Mouse (Mus musculus): ENCODE data around the gene Phf13. TPM values are rescaled to one million over a fixed set of nuclear protein-coding genes. Genes with fewer than 3 reads are reported as not detected.

Phf13 gene
- polyA plus RNA-seq, 1 experiment from 2014 or later: 17.5 TPM

DNA sequence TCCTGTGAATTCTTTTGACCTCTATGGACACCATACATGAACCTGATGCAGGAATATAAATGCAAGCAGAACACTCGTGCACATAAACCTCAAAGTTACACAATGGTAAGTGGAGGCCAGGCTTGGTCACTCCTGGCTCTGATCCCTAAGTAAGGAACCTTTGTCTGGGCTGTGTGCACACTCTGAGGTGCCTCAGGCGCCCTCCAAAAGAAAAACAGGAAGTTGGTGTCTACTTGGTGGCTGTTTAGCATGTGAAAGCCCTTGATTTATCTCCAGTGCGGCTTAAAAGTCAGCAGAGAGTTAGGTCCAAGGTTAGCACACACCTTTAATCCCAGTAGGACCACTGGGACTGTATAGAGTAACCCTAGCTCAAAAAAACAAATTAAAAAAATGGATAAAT lies 3.4 kb upstream of the Phf13 start:
- no peak overlapping the region for H3K4me3 ChIP-seq (replicated peaks)
- peaks cover 14% of the 10 kb centered on the region for H3K4me1 ChIP-seq (replicated peaks)
- 63% methylated on average over 3 of the region's 3 CpGs for WGBS
- H3K27ac ChIP-seq: no peak overlapping the region
- no peaks in the 10 kb centered on the region for H3K27me3 ChIP-seq
- ATAC-seq: no peak
- no peaks in the 10 kb centered on the region for H3K9me3 ChIP-seq
- no peak overlapping the region for H3K9ac ChIP-seq (replicated peaks)
- H3K36me3 ChIP-seq: no peaks in the 10 kb centered on the region
- H3K4me2 ChIP-seq (replicated peaks): no peak overlapping the region

DNA sequence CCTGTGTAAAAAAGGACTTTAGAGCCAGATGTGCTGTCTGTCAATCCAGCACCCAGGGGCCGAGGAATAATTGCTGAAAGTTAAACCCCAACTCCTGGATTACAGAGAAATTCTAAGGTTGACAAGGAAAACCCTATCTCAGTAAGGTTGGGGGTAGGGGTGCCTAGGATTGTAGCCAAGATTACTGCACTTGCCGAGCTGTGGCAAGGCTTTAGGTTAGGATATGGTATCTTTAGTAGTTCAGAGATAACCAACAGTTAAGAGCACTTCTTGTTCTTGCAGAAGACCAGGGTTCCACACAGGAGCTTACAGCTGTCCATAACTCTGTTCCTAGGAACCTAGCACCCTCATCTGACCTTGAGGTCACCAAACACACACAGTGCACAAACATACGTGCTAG lies 1.6 kb upstream of the Phf13 start:
- ATAC-seq: no peak
- H3K4me1 ChIP-seq (replicated peaks): peaks cover 29% of the 10 kb centered on the region
- H3K27ac ChIP-seq: no peak overlapping the region
- H3K27me3 ChIP-seq: no peaks in the 10 kb centered on the region
- no peak overlapping the region for H3K9ac ChIP-seq (replicated peaks)
- H3K9me3 ChIP-seq: no peaks in the 10 kb centered on the region
- WGBS: 75% methylated on average over 3 of the region's 3 CpGs
- peak overlapping the region; percentile 68 for H3K4me2 ChIP-seq (replicated peaks)
- 0 out of 2 replicates have a peak overlapping the region, but pooled peaks have one; percentile 73 for H3K4me3 ChIP-seq (replicated peaks)
- peaks cover 7% of the 10 kb centered on the region for H3K36me3 ChIP-seq

GRCm38 (mm10) chr4:151996951-151997222 lies 829 bp upstream of the Phf13 start:
- Histone ChIP-seq H3K4me3 (replicated peaks) (peak overlapping the region; percentile 73), H3K9ac (replicated peaks) (peak overlapping the region; percentile 79), H3K27me3 (no peaks in the 10 kb centered on the region), H3K4me1 (replicated peaks) (peaks cover 29% of the 10 kb centered on the region), H3K27ac (peak overlapping the region; percentile 90), H3K36me3 (peaks cover 16% of the 10 kb centered on the region), H3K4me2 (replicated peaks) (peak overlapping the region; percentile 68), H3K9me3 (no peaks in the 10 kb centered on the region)
- 4% methylated on average over 13 of the region's 13 CpGs for WGBS
- no peak for ATAC-seq

- peak overlapping the region; percentile 91 for H3K4me2 ChIP-seq (replicated peaks)
- no peaks in the 10 kb centered on the region for H3K9me3 ChIP-seq
- WGBS: 1% methylated on average over 79 of the region's 111 CpGs
- peak overlapping the region; percentile 73 for H3K4me3 ChIP-seq (replicated peaks)
- H3K36me3 ChIP-seq: peaks cover 29% of the 10 kb centered on the region
- no peaks in the 10 kb centered on the region for H3K27me3 ChIP-seq
- peaks cover 29% of the 10 kb centered on the region for H3K4me1 ChIP-seq (replicated peaks)
- H3K27ac ChIP-seq: peak overlapping the region; percentile 48
- peak; percentile 79 for ATAC-seq
- peak overlapping the region; percentile 93 for H3K9ac ChIP-seq (replicated peaks)
Measured at GRCm38 (mm10) chr4:151995371-151996172, 486 bp downstream of the Phf13 start.

DNA sequence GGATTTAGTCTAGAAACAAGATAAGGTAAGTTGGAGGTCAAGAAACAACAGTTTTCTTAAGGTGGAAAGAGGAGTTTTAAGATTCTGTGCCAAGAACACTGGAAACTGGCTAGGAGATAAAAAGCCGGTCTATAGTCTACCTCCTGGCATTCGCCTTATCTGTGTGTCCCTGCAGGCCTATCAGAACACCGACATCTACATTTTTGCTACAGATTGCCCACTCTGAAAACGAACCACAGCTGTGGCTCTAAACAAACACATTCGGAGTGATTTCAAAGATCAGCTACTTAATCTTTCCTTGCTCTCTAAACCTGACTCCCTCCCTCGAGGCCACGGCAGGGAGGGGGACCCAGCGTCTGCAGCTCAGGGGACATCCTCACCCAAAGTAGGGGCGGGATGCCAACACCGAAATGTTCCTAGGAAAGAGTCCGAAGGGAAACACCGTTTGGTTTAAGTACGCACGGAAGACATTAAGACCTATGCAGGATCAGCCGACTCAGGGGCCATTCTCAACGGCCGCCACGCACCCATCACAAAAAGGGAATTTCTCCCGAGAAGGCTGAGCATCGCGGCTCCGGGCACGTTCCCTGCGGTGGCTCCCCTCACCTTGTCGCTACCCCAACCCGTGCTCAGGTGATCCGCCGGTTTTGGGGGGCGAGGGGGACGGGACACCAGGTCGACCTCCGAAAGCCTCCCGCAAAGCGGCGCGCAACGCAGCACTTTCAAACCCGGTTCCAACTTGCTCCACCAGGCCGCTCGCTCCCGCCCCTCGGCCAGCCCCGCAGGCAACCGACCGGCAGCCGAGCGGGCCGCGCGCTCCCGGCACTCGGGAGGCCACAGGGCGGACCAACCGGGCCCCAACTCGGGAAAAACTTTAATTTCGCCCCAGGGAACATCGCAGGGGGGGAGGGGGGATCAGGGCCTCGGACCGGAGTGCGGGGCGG lies 1.6 kb downstream of the Phf13 start:
- peaks cover 29% of the 10 kb centered on the region for H3K4me1 ChIP-seq (replicated peaks)
- H3K27me3 ChIP-seq: no peaks in the 10 kb centered on the region
- H3K36me3 ChIP-seq: peaks cover 39% of the 10 kb centered on the region
- no peak for ATAC-seq
- peak overlapping the region; percentile 91 for H3K4me2 ChIP-seq (replicated peaks)
- H3K9me3 ChIP-seq: no peaks in the 10 kb centered on the region
- H3K9ac ChIP-seq (replicated peaks): peak overlapping the region; percentile 93
- H3K4me3 ChIP-seq (replicated peaks): peak overlapping the region; percentile 73
- 1% methylated on average over 59 of the region's 61 CpGs for WGBS
- H3K27ac ChIP-seq: peak overlapping the region; percentile 48

GRCm38 (mm10) chr4:151993035-151993434 lies 3.0 kb downstream of the Phf13 start:
- 0 out of 2 replicates have a peak overlapping the region, but pooled peaks have one; percentile 1 for H3K4me3 ChIP-seq (replicated peaks)
- H3K27ac ChIP-seq: no peak overlapping the region
- no peak for ATAC-seq
- H3K9ac ChIP-seq (replicated peaks): 0 out of 2 replicates have a peak overlapping the region, but pooled peaks have one; percentile 6
- peaks cover 39% of the 10 kb centered on the region for H3K36me3 ChIP-seq
- H3K4me2 ChIP-seq (replicated peaks): no peak overlapping the region
- peaks cover 37% of the 10 kb centered on the region for H3K4me1 ChIP-seq (replicated peaks)
- no peaks in the 10 kb centered on the region for H3K9me3 ChIP-seq
- WGBS: 87% methylated on average over 6 of the region's 6 CpGs
- H3K27me3 ChIP-seq: no peaks in the 10 kb centered on the region

DNA sequence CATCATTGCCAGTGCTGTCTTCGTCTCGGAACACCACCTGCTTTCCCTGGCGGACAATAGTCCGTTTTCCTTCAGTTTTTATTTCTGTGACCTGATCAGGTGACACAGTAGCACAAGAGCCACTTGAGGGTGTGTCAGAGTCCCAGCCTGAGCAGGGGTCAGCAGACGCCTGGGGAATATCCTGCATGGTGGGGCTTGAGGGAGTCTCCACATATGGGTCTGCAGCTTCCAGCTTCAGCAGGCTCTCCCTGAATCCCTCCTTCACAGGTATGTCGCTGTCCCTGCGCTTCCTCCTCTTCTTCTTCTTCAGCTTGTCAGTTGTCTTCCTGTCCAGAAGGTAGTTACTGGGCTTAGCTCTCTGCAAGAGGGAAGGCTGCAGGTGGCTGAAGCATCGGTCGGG lies 4.0 kb downstream of the Phf13 start:
- no peak overlapping the region for H3K4me2 ChIP-seq (replicated peaks)
- no peak overlapping the region for H3K4me3 ChIP-seq (replicated peaks)
- peaks cover 39% of the 10 kb centered on the region for H3K4me1 ChIP-seq (replicated peaks)
- H3K9ac ChIP-seq (replicated peaks): no peak overlapping the region
- H3K36me3 ChIP-seq: peaks cover 39% of the 10 kb centered on the region
- ATAC-seq: no peak
- H3K9me3 ChIP-seq: no peaks in the 10 kb centered on the region
- no peak overlapping the region for H3K27ac ChIP-seq
- no peaks in the 10 kb centered on the region for H3K27me3 ChIP-seq
- 94% methylated on average over 9 of the region's 9 CpGs for WGBS

GRCm38 (mm10) chr4:151989110-151989488 lies 7.0 kb downstream of the Phf13 start:
- Histone ChIP-seq H3K9me3 (no peaks in the 10 kb centered on the region), H3K9ac (replicated peaks) (0 out of 2 replicates have a peak overlapping the region, but pooled peaks have one; percentile 92), H3K36me3 (peaks cover 42% of the 10 kb centered on the region), H3K27ac (no peak overlapping the region), H3K4me2 (replicated peaks) (peak overlapping the region; percentile 86), H3K4me3 (replicated peaks) (peak overlapping the region; percentile 84), H3K4me1 (replicated peaks) (peaks cover 37% of the 10 kb centered on the region), H3K27me3 (no peaks in the 10 kb centered on the region)
- ATAC-seq: peak; percentile 43
- WGBS: 31% methylated on average over 6 of the region's 6 CpGs

DNA sequence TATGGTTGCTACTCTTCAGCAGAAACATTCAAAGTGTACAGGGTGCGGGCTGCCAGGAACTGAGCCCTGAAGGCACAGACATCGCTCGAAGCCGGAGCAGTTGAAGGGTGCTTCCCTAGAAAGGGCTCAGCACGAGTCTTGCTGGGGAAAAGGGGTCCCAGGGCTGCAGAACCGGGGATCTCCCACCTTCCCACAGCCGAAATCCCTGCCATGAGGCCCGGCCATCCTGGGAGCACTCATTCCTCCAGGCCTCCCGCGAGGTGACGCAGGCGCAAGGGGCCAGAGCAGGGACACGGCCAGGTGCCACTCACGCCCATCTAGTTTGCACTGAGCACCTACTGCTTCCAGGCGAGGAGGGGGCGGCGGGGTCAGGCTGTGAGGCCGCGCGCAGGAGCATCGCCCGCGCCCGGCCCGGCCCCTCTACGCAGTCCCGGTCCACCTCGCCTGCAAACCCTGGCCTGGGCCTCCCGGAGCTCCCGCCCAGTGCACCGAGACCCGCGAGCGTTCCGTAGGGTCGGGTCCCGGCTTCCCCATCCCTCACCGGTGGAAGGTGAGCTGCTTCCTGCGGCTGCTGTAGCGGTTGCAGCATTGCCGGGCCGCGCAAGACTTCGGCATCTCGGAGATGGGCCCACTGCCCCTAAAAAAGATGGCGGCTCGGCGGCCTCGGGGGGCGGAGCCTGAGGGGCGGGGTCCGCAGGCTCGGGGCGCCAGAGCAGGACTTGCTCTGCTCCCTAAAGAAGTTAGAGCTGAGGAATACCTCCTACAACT lies 7.5 kb downstream of the Phf13 start, which contains the start of gene Thap3:
Gene Thap3 (minus strand): TSS at position 656 of the 768 bp plus-strand sequence.
- no peaks in the 10 kb centered on the region for H3K27me3 ChIP-seq
- peak within 1 kb of the TSS; percentile 92 for H3K9ac ChIP-seq (replicated peaks)
- H3K9me3 ChIP-seq: no peaks in the 10 kb centered on the region
- ATAC-seq: peak; percentile 82
- peaks cover 32% of the 10 kb centered on the region for H3K4me1 ChIP-seq (replicated peaks)
- peak within 1 kb of the TSS; percentile 84 for H3K4me3 ChIP-seq (replicated peaks)
- peak within 1 kb of the TSS; percentile 77 for H3K27ac ChIP-seq
- peak within 1 kb of the TSS; percentile 86 for H3K4me2 ChIP-seq (replicated peaks)
- H3K36me3 ChIP-seq: peaks cover 42% of the 10 kb centered on the region
- WGBS: under 1% methylated on average over 54 of the region's 54 CpGs

DNA sequence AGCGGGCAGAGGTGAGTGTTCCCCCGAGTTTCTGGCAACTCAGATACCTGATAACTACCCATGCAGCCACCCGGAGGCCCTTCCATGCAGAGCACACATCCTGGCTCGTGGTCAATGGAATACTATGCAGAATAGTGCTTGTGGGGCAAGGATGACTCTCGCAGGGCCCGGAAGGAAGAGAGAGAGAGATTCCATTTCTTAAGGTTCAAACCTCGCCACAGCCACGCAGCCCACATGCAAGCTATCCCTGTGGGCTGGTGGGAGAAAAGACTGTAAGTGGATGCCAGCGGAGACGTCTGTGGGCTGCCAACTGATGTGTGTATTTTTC lies 8.1 kb downstream of the Phf13 start:
- WGBS: 36% methylated on average over 10 of the region's 10 CpGs
- H3K9ac ChIP-seq (replicated peaks): peak overlapping the region; percentile 92
- peak overlapping the region; percentile 86 for H3K4me2 ChIP-seq (replicated peaks)
- H3K36me3 ChIP-seq: peaks cover 41% of the 10 kb centered on the region
- peak overlapping the region; percentile 84 for H3K4me3 ChIP-seq (replicated peaks)
- no peaks in the 10 kb centered on the region for H3K27me3 ChIP-seq
- H3K9me3 ChIP-seq: no peaks in the 10 kb centered on the region
- peak overlapping the region; percentile 77 for H3K27ac ChIP-seq
- ATAC-seq: peak; percentile 2; the same call in 1 of the 2 replicates
- peaks cover 27% of the 10 kb centered on the region for H3K4me1 ChIP-seq (replicated peaks)

DNA sequence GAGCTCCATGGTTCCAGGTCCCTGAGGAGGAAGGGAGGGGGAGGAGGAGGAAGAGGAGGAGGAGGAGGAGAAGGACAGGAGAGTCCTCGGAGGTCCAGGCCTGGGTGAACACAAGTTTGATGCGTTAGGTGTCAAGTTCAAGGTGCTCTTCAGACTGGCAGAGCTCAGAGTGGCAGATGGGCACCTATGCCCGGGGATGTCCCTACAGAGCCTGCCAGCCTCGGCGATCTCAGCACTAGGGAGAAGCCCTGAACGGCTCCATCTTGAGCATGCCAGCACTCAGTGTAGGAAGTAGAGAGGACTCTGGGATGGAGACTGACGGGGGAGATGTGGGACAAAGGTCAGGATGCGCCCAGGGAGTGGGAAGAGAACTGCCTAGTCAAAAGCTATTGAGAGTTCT lies 9.4 kb downstream of the Phf13 start:
- Histone ChIP-seq H3K27me3 (no peaks in the 10 kb centered on the region), H3K4me3 (replicated peaks) (no peak overlapping the region), H3K27ac (no peak overlapping the region), H3K4me1 (replicated peaks) (peaks cover 28% of the 10 kb centered on the region), H3K4me2 (replicated peaks) (no peak overlapping the region), H3K9ac (replicated peaks) (no peak overlapping the region), H3K9me3 (no peaks in the 10 kb centered on the region), H3K36me3 (peaks cover 35% of the 10 kb centered on the region)
- ATAC-seq: no peak
- whole genome bisulfite sequencing: 65% methylated on average over 8 of the region's 8 CpGs

All from midbrain, embryonic 13.5 days (tissue).